Mouse (Mus musculus): ENCODE results near the gene Phlpp1.

Gene Phlpp1

GRCm38 (mm10) chr1:106433580-106433979, 262.0 kb downstream of the Phlpp1 start:
- H3K4me3 ChIP-seq (replicated peaks; ENCODE audit: low read length): no peak overlapping the region
- no peaks in the 10 kb centered on the region for H3K4me1 ChIP-seq (replicated peaks; ENCODE audit: low read depth, low read length)
- 0 out of 2 replicates have a peak, but pooled peaks cover 3% of the 10 kb centered on the region for H3K9me3 ChIP-seq (ENCODE audit: low read length)
- H3K27me3 ChIP-seq (ENCODE audit: insufficient read depth, low read length): 0 out of 2 replicates have a peak, but pooled peaks cover 5% of the 10 kb centered on the region
- no peaks in the 10 kb centered on the region for H3K36me3 ChIP-seq (ENCODE audit: insufficient read depth, low read length)
- TF ChIP-seq CTCF (conservative IDR thresholded peaks at IDR 0.05; ENCODE audit: low read length): no peak
- TF ChIP-seq POU5F1 (IDR thresholded peaks at IDR 0.05; ENCODE audit: borderline replicate concordance, low read length): no peak
- TF ChIP-seq NANOG (IDR thresholded peaks at IDR 0.05; ENCODE audit: borderline replicate concordance, low read length): no peak

Measured in E14TG2a.4 (cell line).